Mouse (Mus musculus) bone marrow macrophage, adult 2 months (primary cell): ENCODE results near the gene Ptpra. TPM values are rescaled to one million over a fixed set of nuclear protein-coding genes. Genes with fewer than 3 reads are reported as not detected.
"Not testable (repeated sequence)": the region's sequence is repeated elsewhere in the genome, so short reads cannot be mapped to it uniquely, and the experiment has no call there.

Experiments
- H3K27ac ChIP-seq: 2 replicates; pipeline ENCODE4 v1.5.1; 2012; ENCODE audit warnings: low read depth, low read length; ENCODE audit not compliant: insufficient read depth
- H3K4me1 ChIP-seq: 2 replicates; pipeline ENCODE4 v1.6.1; 2012; ENCODE audit warnings: low read length; ENCODE audit not compliant: control insufficient read depth, insufficient read depth
- H3K4me3 ChIP-seq: 2 replicates; pipeline ENCODE4 v1.5.1; 2012; ENCODE audit warnings: mild to moderate bottlenecking, low read length, moderate library complexity; ENCODE audit not compliant: insufficient read depth
- CTCF ChIP-seq: IDR thresholded peaks from 2 replicates; pipeline ENCODE4 v1.5.1; 2012; ENCODE audit warnings: low read depth, mild to moderate bottlenecking, low read length, moderate library complexity
- POLR2A ChIP-seq: IDR thresholded peaks from 2 replicates; pipeline ENCODE4 v1.6.1; 2012; ENCODE audit warnings: mild to moderate bottlenecking, low read depth, low read length, borderline replicate concordance
- polyA plus RNA-seq: library from polyadenylated mRNA; stranded (reverse); fragments of >200 nt; gene quantifications from 2 replicates; pipeline ENCODE4 v1.2.4, GENCODE M21; 2012; ENCODE audit not compliant: missing spikeins, insufficient read depth, insufficient read length

Ptpra gene
- polyA plus RNA-seq, 1 experiment = 229 TPM

- TF ChIP-seq POLR2A (no peak), CTCF (no peak)
- Histone ChIP-seq H3K27ac (no peak overlapping the region), H3K4me1 (no peaks in the 10 kb centered on the region), H3K4me3 (no peak overlapping the region)
Observed at GRCm38 (mm10) chr2:130574960-130575359, 124.9 kb downstream of the Ptpra start.

DNA sequence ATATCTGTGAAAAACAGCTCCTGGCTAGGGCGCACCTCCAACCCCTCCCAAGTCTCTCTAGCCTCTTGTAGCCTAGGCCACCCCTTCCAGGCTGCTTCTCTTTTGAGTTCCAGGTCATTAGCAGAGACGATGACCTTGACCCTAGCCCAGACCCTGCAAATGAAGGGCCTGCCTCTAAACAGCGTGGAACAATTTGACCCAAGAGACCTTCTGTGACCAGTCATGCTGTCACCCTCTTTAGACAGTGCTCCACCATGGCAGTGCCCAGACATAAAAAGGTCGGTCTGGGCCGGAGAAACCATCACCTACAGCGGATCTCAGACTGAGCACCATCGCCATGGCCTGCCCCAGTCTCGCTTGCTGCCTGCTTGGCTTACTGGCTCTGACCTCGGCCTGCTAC, 125.8 kb downstream of the Ptpra start, which contains the start of gene Oxt:
TSS of gene Oxt (plus strand) at position 301 of the 400 bp plus-strand sequence.
- Histone ChIP-seq H3K4me3 (no peak within 1 kb of the TSS), H3K4me1 (no peaks in the 10 kb centered on the region), H3K27ac (no peak within 1 kb of the TSS)
- TF ChIP-seq POLR2A (no peak), CTCF (no peak)

GRCm38 (mm10) chr2:130576564-130576963, 126.5 kb downstream of the Ptpra start:
- not testable (repeated sequence) for H3K27ac ChIP-seq, H3K4me1 ChIP-seq, H3K4me3 ChIP-seq

- no peak overlapping the region for H3K27ac ChIP-seq
- TF ChIP-seq POLR2A = no peak
- no peak for TF ChIP-seq CTCF
- H3K4me1 ChIP-seq = no peaks in the 10 kb centered on the region
- no peak overlapping the region for H3K4me3 ChIP-seq
Observed at GRCm38 (mm10) chr2:130577021-130577420, 126.9 kb downstream of the Ptpra start.

GRCm38 (mm10) chr2:130577632-130578031, 127.6 kb downstream of the Ptpra start:
- Histone ChIP-seq H3K27ac (no peak overlapping the region), H3K4me3 (no peak overlapping the region), H3K4me1 (no peaks in the 10 kb centered on the region)
- TF ChIP-seq CTCF (no peak), POLR2A (no peak)

DNA sequence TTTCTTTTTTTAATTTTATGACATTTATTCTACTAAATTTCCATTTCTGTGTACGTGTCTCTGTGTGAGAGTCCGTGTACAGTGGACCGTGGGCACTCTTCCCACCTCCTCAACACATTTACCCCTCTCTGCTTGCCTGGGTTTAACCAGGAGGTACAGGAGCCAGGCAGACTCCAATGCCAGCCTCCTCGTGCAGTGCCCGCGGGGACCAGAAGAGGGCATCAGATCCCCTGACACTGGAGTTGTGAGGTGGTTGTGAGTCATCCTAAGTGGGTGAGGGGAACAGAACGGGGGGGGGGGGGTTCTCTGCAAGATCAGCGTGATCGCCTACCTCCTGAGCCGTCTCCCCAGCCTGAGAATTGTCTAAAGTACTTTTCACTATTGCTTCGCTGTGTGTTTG, 128.1 kb downstream of the Ptpra start:
- Histone ChIP-seq H3K27ac (no peak overlapping the region), H3K4me3 (no peak overlapping the region), H3K4me1 (no peaks in the 10 kb centered on the region)
- TF ChIP-seq CTCF = peak; percentile 37; the same call in 1 of the 2 replicates
- TF ChIP-seq POLR2A = no peak

- TF ChIP-seq CTCF = no peak
- TF ChIP-seq POLR2A = no peak
- Histone ChIP-seq H3K27ac (no peak overlapping the region), H3K4me1 (peaks cover 9% of the 10 kb centered on the region), H3K4me3 (no peak overlapping the region)
Observed at GRCm38 (mm10) chr2:130579791-130580190, 129.7 kb downstream of the Ptpra start.

- no peak overlapping the region for H3K4me3 ChIP-seq
- H3K27ac ChIP-seq = no peak overlapping the region
- H3K4me1 ChIP-seq = peaks cover 9% of the 10 kb centered on the region
- TF ChIP-seq POLR2A (no peak), CTCF (no peak)
Observed at GRCm38 (mm10) chr2:130581201-130581600, 131.1 kb downstream of the Ptpra start.

GRCm38 (mm10) chr2:130582552-130582951, 132.5 kb downstream of the Ptpra start, which contains the start of gene Avp:
Gene Avp (minus strand): TSS chr2:130582554.
- Histone ChIP-seq H3K4me1 (peaks cover 9% of the 10 kb centered on the region), H3K27ac (no peak within 1 kb of the TSS), H3K4me3 (no peak within 1 kb of the TSS)
- no peak for TF ChIP-seq CTCF
- no peak for TF ChIP-seq POLR2A

GRCm38 (mm10) chr2:130583902-130584560, 134.0 kb downstream of the Ptpra start:
- no peak for TF ChIP-seq POLR2A
- TF ChIP-seq CTCF = no peak
- Histone ChIP-seq H3K27ac (no peak overlapping the region), H3K4me3 (no peak overlapping the region), H3K4me1 (peaks cover 9% of the 10 kb centered on the region)
